Mouse (Mus musculus): ENCODE data around the gene Serpinb7.

Serpinb7 gene

GRCm38 (mm10) chr1:107399355-107399754 lies at the start of gene Serpinb7:
Serpinb7 (plus strand) TSS chr1:107399655.
- no peak for DNase-seq (ENCODE audit: low spot score in 2 of 2)

GRCm38 (mm10) chr1:107350392-107350791 lies 49.1 kb upstream of the Serpinb7 start:
- no peak for DNase-seq (ENCODE audit: low spot score in 2 of 2)

- no peak for DNase-seq (ENCODE audit: low spot score in 2 of 2)
These were observed 48.3 kb upstream of the Serpinb7 start for GRCm38 (mm10) chr1:107351115-107351514.

GRCm38 (mm10) chr1:107353046-107353445 lies 46.4 kb upstream of the Serpinb7 start:
- DNase-seq (ENCODE audit: low spot score in 2 of 2) = no peak

- DNase-seq (ENCODE audit: low spot score in 2 of 2) = no peak
These were observed 38.6 kb upstream of the Serpinb7 start, which contains the start of gene Serpinb11 for GRCm38 (mm10) chr1:107360898-107361297. Serpinb11 (plus strand) TSS chr1:107361198.

GRCm38 (mm10) chr1:107365973-107366372 lies 33.5 kb upstream of the Serpinb7 start:
- no peak for DNase-seq (ENCODE audit: low spot score in 2 of 2)

GRCm38 (mm10) chr1:107368944-107369343 lies 30.5 kb upstream of the Serpinb7 start:
- DNase-seq (ENCODE audit: low spot score in 2 of 2) = no peak

- no peak for DNase-seq (ENCODE audit: low spot score in 2 of 2)
These were observed 22.5 kb upstream of the Serpinb7 start for GRCm38 (mm10) chr1:107376952-107377351.

- DNase-seq (ENCODE audit: low spot score in 2 of 2) = no peak
These were observed 21.1 kb upstream of the Serpinb7 start for GRCm38 (mm10) chr1:107378368-107378767.

GRCm38 (mm10) chr1:107381491-107381890 lies 18.0 kb upstream of the Serpinb7 start:
- no peak for DNase-seq (ENCODE audit: low spot score in 2 of 2)

GRCm38 (mm10) chr1:107382404-107382803 lies 17.1 kb upstream of the Serpinb7 start:
- no peak for DNase-seq (ENCODE audit: low spot score in 2 of 2)

- no peak for DNase-seq (ENCODE audit: low spot score in 2 of 2)
These were observed 14.9 kb upstream of the Serpinb7 start for GRCm38 (mm10) chr1:107384532-107384931.

GRCm38 (mm10) chr1:107389753-107390152 lies 9.7 kb upstream of the Serpinb7 start:
- no peak for DNase-seq (ENCODE audit: low spot score in 2 of 2)

- no peak for DNase-seq (ENCODE audit: low spot score in 2 of 2)
These were observed 2.0 kb upstream of the Serpinb7 start for GRCm38 (mm10) chr1:107397481-107397880.

GRCm38 (mm10) chr1:107402082-107402481 lies 2.6 kb downstream of the Serpinb7 start:
- no peak for DNase-seq (ENCODE audit: low spot score in 2 of 2)

- DNase-seq (ENCODE audit: low spot score in 2 of 2) = no peak
These were observed 15.2 kb downstream of the Serpinb7 start for GRCm38 (mm10) chr1:107414650-107415049.

GRCm38 (mm10) chr1:107422487-107422886 lies 23.0 kb downstream of the Serpinb7 start:
- DNase-seq (ENCODE audit: low spot score in 2 of 2) = no peak

GRCm38 (mm10) chr1:107431253-107431652 lies 31.8 kb downstream of the Serpinb7 start:
- DNase-seq (ENCODE audit: low spot score in 2 of 2) = no peak

- DNase-seq (ENCODE audit: low spot score in 2 of 2) = no peak
These were observed 36.1 kb downstream of the Serpinb7 start for GRCm38 (mm10) chr1:107435528-107435927.

GRCm38 (mm10) chr1:107439462-107439861 lies 40.0 kb downstream of the Serpinb7 start:
- no peak for DNase-seq (ENCODE audit: low spot score in 2 of 2)

GRCm38 (mm10) chr1:107445352-107445751 lies 45.9 kb downstream of the Serpinb7 start:
- DNase-seq (ENCODE audit: low spot score in 2 of 2) = no peak

- no peak for DNase-seq (ENCODE audit: low spot score in 2 of 2)
These were observed 47.9 kb downstream of the Serpinb7 start for GRCm38 (mm10) chr1:107447228-107447931.

GRCm38 (mm10) chr1:107479909-107480308 lies 80.5 kb downstream of the Serpinb7 start:
- DNase-seq (ENCODE audit: low spot score in 2 of 2) = no peak

- peak; percentile 39 to 70 for DNase-seq (ENCODE audit: low spot score in 2 of 2)
These were observed 82.0 kb downstream of the Serpinb7 start for GRCm38 (mm10) chr1:107481452-107481851.
